Mouse (Mus musculus) layer of hippocampus, adult 2 months (tissue): ENCODE data around the gene Olfr279. TPM values are rescaled to one million over a fixed set of nuclear protein-coding genes. Genes with fewer than 3 reads are reported as not detected.

ENCODE experiments used
- DNase-seq, 2 experiments: peaks; one replicate each; pipeline ENCODE4 v3.0.0; 2022; ENCODE audit warnings: low spot score in 2 of 2
- H3K27ac ChIP-seq: fragments of 200-600 bp; 2 replicates; pipeline ENCODE4 v1.8.1; 2022
- H3K4me3 ChIP-seq: fragments of 200-600 bp; 2 replicates; pipeline ENCODE4 v1.8.1; 2022; ENCODE audit warnings: mild to moderate bottlenecking
- CTCF ChIP-seq: fragments of 200-600 bp; conservative IDR thresholded peaks from 2 replicates; pipeline ENCODE4 v1.8.1; 2022; ENCODE audit warnings: antibody characterized with exemption, mild to moderate bottlenecking, moderate library complexity
- total RNA-seq, 2 experiments: library from RNA; stranded (reverse); gene quantifications; 2 replicates each; pipeline ENCODE4 v1.2.3; 2021

The Olfr279 gene
- total RNA-seq, 2 experiments from 2014 or later = not detected

GRCm38 (mm10) chr15:98517380-98518355, 25.5 kb downstream of the Olfr279 start:
- TF ChIP-seq CTCF = peak; percentile 98
- H3K27ac ChIP-seq = no peak overlapping the region
- no peak overlapping the region for H3K4me3 ChIP-seq
- DNase-seq = peak; percentile 55 to 69

GRCm38 (mm10) chr15:98521245-98521644, 29.0 kb downstream of the Olfr279 start:
- TF ChIP-seq CTCF = no peak
- DNase-seq = no peak
- Histone ChIP-seq H3K4me3 (no peak overlapping the region), H3K27ac (no peak overlapping the region)

GRCm38 (mm10) chr15:98526057-98526456, 33.9 kb downstream of the Olfr279 start:
- TF ChIP-seq CTCF = no peak

GRCm38 (mm10) chr15:98527056-98527771, 35.0 kb downstream of the Olfr279 start:
- DNase-seq = no peak

More at GRCm38 (mm10) chr15:98526057-98526456, 33.9 kb downstream of the Olfr279 start:
- no peak for DNase-seq
- Histone ChIP-seq H3K27ac (no peak overlapping the region), H3K4me3 (no peak overlapping the region)

GRCm38 (mm10) chr15:98528066-98528563, 35.9 kb downstream of the Olfr279 start:
- TF ChIP-seq CTCF = no peak
- H3K4me3 ChIP-seq = no peak overlapping the region
- no peak for DNase-seq
- H3K27ac ChIP-seq = no peak overlapping the region

More at GRCm38 (mm10) chr15:98527056-98527771, 35.0 kb downstream of the Olfr279 start:
- no peak for TF ChIP-seq CTCF
- no peak overlapping the region for H3K27ac ChIP-seq
- no peak overlapping the region for H3K4me3 ChIP-seq

GRCm38 (mm10) chr15:98532281-98532680, 40.1 kb downstream of the Olfr279 start:
- no peak for DNase-seq
- no peak for TF ChIP-seq CTCF
- Histone ChIP-seq H3K4me3 (peak overlapping the region; percentile 95), H3K27ac (peak overlapping the region; percentile 97)

GRCm38 (mm10) chr15:98533035-98533531, 40.9 kb downstream of the Olfr279 start:
- TF ChIP-seq CTCF = no peak
- Histone ChIP-seq H3K4me3 (peak overlapping the region; percentile 95), H3K27ac (peak overlapping the region; percentile 97)
- no peak for DNase-seq

GRCm38 (mm10) chr15:98533881-98534627, 41.9 kb downstream of the Olfr279 start, which contains the start of gene Kansl2:
Gene Kansl2 (minus strand): TSS chr15:98534264.
- Histone ChIP-seq H3K4me3 (peak within 1 kb of the TSS; percentile 95), H3K27ac (peak within 1 kb of the TSS; percentile 97)
- peak; percentile 97 to 98 for DNase-seq
- no peak; the same call in 1 of the 2 replicates for TF ChIP-seq CTCF

- Histone ChIP-seq H3K27ac (no peak overlapping the region), H3K4me3 (no peak overlapping the region)
- no peak for DNase-seq
- no peak for TF ChIP-seq CTCF
Measured at GRCm38 (mm10) chr15:98535921-98536320, 43.7 kb downstream of the Olfr279 start.

- TF ChIP-seq CTCF = no peak
- no peak overlapping the region for H3K4me3 ChIP-seq
- H3K27ac ChIP-seq = no peak overlapping the region
- DNase-seq = no peak
Measured at GRCm38 (mm10) chr15:98536828-98537510, 44.8 kb downstream of the Olfr279 start.

- Histone ChIP-seq H3K27ac (no peak overlapping the region), H3K4me3 (no peak overlapping the region)
- DNase-seq = no peak
- TF ChIP-seq CTCF = no peak
Measured at GRCm38 (mm10) chr15:98537923-98538322, 45.7 kb downstream of the Olfr279 start.
